Mouse (Mus musculus) activated CD4-positive, CD25-positive, alpha-beta regulatory T cell, adult 4 months (primary cell): Measurements from ENCODE around the gene Pdzd2. TPM values are rescaled to one million over a fixed set of nuclear protein-coding genes. Genes with fewer than 3 reads are reported as not detected.

Source experiments
- ATAC-seq: one replicate; pipeline ENCODE4 v1.8.0; 2017
- polyA plus RNA-seq, 2 experiments: library from polyadenylated mRNA; unstranded; fragments of 100-300 nt; shearing (Covaris generic); gene quantifications; one replicate each; pipeline ENCODE4 v1.2.1; 2017

Pdzd2 gene
- polyA plus RNA-seq, 2 experiments from 2014 or later, result 0.17 to 0.26 TPM

DNA sequence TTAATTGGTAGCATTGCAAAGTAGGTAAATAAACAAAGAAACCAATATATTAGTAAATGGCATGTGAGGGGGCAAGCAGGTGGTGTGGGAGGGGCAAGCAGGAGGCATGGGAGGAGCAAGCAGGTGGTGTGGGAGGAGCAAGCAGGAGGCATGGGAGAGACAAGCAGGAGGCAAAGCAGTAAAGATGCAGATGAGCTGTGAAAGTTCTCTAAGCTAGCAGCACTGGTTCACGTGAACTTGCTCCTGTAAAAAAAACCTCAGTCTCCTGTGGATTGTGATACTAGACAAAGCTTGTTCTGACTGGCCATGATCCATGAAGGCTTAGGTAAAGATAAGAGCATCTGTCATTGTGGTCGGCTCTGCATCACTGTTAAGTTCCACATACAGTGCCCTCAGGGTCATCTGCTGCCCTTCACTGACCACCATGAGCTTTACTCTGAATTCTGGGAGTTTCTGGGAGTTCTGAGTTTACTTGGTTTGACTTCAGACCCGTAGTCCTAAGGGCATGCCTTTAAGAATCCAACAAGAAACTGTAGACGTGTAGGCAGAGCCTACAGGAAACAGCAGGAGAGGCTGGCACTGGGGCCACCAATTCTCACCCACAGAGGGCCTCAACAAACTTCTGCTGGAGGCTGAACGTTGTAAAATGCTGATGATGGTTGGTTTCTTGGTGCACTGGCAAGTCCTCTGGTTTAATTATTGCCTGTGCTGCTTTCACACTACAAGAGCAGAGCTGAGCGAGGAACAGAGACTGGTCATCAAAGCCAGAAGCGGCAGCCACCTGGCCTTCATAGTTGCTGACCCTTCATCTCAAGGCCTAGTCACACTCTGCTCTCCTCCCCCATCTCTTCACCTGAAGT is 309.9 kb downstream of the Pdzd2 start:
- no peak for ATAC-seq

GRCm38 (mm10) chr15:12427818-12428217 is 311.9 kb downstream of the Pdzd2 start:
- ATAC-seq, result no peak

DNA sequence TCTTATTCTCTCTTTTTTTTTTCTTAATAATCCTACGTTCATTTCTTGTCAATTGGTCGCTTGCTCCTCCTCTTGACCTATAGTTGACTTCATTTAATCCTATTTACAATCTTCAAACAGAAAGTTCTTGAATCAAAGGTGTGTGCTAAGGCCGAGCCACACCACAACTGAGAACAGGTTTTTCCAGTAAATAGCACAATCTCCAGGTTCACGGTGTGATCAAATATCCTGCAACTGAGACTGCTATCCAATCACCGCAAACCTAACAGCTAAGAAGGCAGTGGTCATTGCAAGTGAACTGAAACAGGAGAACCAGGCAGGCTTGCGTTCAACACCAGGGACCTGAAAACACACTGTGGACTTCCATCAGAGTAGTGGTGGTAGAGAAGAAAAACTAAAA is 313.4 kb downstream of the Pdzd2 start:
- no peak for ATAC-seq

DNA sequence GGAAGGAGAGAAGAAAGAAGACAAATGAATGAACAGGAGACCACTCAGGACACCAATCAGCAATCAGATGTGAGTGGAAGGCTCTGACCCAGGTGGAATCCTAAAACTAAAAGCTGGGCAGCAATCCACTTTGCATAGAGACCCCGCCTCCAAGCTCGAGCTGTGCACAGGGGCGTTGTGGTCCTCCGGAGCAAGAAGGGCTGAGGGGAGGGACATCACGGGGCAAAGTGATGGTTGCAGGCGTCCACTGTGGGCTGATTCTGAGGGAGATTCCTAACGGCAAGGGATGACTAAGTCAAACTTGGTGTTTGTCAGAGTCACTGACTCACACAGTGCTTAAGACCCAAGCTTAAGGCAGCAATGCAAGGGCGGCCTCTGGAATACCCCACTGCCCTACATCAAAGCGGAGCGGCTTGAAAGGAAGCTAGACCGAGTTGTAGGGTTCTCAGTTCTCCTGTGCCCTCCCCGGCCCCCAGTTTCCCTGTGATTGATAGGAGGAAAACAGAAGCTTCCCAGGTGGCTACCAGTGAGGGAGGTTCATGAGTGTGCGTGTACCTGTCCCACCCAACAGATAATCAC is 314.6 kb downstream of the Pdzd2 start:
- ATAC-seq, result no peak

DNA sequence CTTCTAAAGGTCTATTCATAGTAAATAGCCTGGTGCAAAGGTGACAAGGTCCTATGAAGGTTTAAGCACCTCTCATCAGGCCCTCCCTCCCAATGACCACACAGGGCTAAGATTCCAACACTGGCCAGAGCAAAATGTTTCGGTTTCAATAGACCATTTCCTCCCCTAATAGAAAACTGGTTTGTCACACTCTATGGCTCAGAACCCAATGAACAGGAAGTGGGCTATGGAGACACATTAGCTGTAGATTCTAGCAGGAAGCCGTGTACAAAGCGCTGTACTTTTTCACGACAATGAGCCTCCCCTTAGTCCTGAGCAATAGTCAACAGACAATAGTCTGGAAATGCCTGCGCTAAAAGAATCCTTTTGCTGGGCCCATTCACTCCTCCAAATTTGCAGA is 315.5 kb downstream of the Pdzd2 start:
- ATAC-seq, result peak; percentile 85

GRCm38 (mm10) chr15:12420915-12421314 is 318.8 kb downstream of the Pdzd2 start:
- no peak for ATAC-seq

DNA sequence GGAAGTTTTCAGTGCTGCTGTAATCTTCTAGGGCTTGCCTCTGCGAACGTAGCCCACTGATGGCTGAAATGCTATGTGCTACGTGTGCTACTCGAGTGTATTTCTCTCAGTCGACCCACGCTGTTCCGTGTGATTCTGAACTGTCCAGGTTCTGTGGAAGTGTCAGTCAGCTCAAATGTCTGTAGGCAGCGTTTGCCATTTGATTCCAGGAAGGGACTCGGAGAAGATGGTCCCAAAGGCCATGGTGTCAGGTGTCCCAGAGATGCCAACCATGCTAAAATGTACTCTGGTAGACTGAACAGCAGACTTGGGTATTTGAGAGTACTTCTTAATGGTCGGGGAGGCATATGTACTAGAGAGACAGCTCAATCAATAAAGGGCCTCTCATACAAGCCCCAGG is 319.3 kb downstream of the Pdzd2 start:
- no peak for ATAC-seq

GRCm38 (mm10) chr15:12419446-12419845 is 320.3 kb downstream of the Pdzd2 start:
- no peak for ATAC-seq

GRCm38 (mm10) chr15:12415536-12416200 is 324.1 kb downstream of the Pdzd2 start:
- no peak for ATAC-seq

DNA sequence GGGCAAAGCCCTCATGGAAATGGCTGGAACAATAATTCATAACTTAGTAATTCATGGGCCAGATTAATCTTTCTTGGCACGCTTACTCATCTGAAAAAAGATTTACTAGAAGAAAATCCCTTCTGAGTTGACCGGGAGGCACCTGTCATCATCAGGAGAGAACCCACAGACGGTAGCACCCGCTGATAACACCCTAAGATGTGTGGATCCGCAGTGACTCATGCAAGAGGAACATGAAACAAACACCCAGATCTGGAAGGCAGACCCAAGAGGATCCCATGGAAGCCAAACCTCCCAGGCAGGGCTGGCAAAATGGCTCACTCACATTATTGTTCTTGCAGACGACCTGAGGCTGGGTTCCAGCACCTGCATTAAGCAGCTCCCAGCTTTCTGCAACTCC is 325.0 kb downstream of the Pdzd2 start:
- no peak for ATAC-seq

DNA sequence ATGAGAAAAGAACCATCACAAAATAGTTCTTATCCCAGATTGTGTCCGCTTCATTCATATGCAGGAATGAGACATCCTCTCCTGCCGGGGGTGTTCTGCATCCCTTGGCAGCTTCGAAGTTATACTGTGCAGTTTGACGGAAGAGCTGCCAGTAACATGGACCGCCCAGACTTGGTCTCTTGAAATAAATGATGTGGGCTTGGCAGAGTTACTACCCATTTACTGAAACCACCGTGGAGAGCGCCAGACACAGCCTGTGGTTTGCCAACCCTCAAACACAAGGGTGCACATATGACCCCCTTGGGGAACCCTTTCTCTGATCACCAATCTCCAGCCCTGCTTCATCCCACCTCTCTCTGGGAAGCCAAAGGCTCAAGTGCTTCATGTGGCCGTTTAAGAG is 331.5 kb downstream of the Pdzd2 start:
- ATAC-seq, result no peak

GRCm38 (mm10) chr15:12405592-12405991 is 334.1 kb downstream of the Pdzd2 start:
- no peak for ATAC-seq

DNA sequence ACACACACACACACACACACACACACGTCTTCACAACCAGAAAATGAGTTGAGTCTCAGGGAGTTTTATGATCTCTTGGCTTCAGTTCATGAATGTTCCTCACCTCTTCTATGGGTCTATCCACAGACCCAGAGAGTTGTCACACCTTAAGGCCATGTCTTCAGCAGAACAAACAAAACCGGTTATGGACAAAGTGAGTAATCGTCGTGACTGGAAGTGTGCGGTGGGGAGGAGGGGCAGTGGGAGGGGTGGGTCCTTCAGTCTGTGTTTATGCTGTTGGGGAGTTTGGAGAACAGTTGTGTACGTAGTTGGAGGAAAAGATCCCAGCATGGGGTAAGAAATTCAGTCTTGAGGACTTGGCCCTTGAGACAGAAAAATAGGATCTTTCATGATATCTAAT is 342.7 kb downstream of the Pdzd2 start:
- no peak for ATAC-seq

- ATAC-seq, result no peak
Measured at GRCm38 (mm10) chr15:12394758-12395157, 345.0 kb downstream of the Pdzd2 start.

- no peak for ATAC-seq
Measured at GRCm38 (mm10) chr15:12388726-12389489, 350.8 kb downstream of the Pdzd2 start.

- ATAC-seq, result no peak
Measured at GRCm38 (mm10) chr15:12384679-12385078, 355.0 kb downstream of the Pdzd2 start.

DNA sequence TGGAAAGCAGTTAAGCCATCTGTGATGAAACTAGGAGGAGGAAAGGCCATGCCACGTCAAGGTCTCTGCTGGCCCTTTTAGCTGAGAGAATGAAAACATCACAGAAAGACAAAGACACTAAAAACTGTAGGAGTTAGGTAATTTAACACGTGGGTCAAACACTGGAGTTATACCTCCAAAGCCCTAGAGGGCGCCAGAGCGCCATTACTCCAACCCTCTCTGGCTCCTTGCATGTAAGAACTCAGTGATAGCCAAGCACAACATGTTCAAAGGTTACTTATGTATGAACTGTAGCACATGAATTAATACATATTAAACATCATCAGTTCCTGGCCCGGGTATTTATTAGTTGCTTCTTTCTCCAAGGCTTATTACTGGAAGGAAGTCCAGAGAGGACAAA is 359.2 kb downstream of the Pdzd2 start:
- peak; percentile 57 for ATAC-seq

DNA sequence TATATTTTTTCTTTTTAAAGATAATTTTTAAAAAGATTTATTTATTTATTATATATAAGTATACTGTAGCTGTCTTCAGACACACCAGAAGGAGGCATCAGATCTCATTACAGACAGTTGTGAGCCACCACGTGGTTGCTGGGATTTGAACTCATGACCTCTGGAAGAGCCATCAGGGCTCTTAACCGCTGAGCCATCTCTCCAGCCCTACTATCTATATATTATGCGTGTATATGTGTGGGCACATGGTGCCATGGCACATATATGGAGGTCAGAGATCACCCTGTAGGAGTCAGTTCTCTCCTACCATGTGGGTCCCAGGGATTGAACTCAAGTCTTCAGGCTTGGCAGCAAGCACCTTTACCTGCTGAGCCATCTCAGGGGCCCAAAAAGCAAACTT is 359.7 kb downstream of the Pdzd2 start:
- no peak for ATAC-seq

GRCm38 (mm10) chr15:12377800-12378199 is 361.9 kb downstream of the Pdzd2 start:
- ATAC-seq, result no peak

DNA sequence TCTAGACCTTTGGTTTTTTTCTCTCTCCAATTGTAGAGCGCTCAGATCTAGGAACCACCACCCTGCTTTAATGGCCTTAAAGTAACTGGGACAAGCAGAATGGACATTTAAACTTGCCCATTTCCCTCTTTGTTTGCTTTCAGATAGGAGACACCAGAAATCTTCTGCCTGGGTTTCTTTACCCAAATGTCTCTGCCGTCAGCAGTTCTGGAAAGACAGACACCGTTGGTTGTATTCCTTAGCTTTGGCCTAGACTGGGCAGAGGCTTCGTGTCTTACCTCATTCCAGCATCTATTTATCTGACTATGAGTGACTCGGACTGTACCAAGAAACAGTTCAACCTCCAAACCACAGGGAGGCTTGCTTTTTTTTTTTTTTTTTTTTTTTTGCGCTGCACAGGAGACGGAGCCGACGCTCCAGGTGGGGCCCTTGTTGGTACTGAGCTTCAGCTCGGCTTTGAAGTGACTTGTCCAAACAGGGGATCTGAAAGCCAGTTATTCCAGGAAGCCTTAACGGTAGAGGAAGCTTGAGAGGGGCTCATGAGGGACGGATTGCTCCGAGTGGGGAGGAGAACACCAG is 363.1 kb downstream of the Pdzd2 start:
- no peak for ATAC-seq

- ATAC-seq, result peak; percentile 93
Measured at GRCm38 (mm10) chr15:12375641-12376311, 363.9 kb downstream of the Pdzd2 start.

DNA sequence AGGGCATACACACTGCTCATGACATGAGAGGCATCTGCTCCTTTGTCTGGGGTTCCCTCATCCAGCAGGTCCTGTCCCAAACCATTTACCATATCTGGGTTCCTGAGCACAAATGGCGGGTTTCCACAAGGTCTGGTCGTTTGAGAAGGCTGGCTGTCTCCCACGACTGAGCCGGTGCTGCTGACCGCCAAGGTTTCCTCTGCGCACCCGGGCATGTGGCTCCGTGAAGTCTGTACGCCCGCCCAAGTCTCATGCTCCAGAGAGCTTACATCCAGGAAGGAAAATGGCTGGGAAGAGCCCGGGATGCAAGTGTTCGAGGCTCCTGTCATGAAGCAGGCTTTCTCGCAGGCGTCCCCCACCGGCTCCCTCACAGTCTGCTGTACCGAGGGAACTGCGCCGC is 364.8 kb downstream of the Pdzd2 start:
- no peak for ATAC-seq
